Mouse (Mus musculus): ENCODE measurements around the gene Eln. TPM values are rescaled to one million over a fixed set of nuclear protein-coding genes. Genes with fewer than 3 reads are reported as not detected.

The Eln gene
- polyA plus RNA-seq (2014; fragmentation: Illumina TruSeq; extraction: RNeasy Lipid Tissue Mini Kit (QIAGEN cat#74804); ENCODE audit: insufficient read depth, low read depth, low replicate concordance) = 125 TPM

DNA sequence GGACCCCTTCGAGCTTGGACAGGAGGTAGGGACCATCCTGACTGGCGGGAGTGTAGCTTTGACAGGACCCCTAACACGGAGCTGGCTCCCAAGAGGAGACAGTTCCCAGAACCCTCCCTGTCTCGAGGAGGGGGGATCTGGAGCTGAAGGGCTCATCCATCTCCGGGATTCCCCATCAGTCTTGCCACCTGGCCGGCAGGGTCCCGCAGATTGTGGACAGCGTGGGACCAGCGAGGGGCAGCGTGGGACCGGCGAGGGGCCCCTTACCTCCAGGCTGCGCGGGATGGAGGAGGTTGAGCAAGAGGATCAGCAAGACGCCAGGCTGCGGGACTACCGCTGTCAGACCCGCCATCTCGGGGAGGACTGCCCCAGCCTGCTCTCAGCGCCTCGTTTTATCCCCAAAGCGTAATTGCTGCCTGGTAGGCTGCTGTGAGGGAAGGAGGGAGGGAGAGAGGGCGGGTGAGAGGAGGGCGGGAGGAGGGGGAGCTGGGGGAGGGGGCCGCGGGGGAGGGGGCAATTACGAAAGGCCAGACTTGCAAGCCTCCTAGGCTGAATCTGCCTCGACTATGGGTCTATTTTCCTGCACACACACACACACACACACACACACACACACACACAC is at the start of gene Eln:
Gene Eln, minus strand, starts transcription at position 434 of the 622 bp plus-strand sequence.

DNA sequence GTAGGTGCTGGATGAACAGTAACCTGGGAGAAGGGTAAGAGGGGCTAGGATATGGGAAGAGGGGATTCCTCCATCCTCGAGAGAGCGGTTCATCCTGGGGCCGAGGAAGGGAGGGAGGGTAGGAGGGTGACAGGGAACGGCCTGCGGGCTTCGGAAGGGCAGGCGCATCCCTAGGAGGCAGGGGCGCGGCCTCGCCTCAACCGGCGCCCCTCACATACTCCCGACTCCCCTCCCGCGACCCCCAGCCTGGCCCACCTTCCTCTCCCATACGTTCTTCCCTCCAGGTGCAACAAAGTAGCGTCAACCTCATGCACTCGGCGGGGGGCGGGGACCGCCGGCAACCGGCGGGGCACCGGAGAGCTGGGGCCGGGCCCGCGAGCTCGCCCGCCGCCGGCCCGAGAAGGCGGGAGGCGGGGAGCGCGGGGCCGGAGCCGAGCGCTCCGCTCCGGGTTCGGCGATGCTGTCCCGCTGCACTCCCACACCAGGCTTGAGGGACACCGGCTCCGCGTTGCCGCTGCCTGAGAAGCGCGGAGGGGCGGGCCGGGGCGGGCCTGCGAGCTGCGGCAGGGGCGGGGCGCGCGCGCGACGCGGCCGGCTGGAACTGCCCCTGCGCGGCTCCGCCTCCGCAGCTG is 58.9 kb downstream of the Eln start, which contains the start of gene Limk1:
Gene Limk1, minus strand, starts transcription at position 513 of the 632 bp plus-strand sequence.

Other genes starting within 250 kb of the Eln start
- gene Clip2, start 194.9 kb downstream of the Eln start, polyA plus RNA-seq (2014; fragmentation: Illumina TruSeq; extraction: RNeasy Lipid Tissue Mini Kit (QIAGEN cat#74804); ENCODE audit: insufficient read depth, low read depth, low replicate concordance) = 8.0 TPM
- not detected for gene Syna, start 187.2 kb downstream of the Eln start, polyA plus RNA-seq (2014; fragmentation: Illumina TruSeq; extraction: RNeasy Lipid Tissue Mini Kit (QIAGEN cat#74804); ENCODE audit: insufficient read depth, low read depth, low replicate concordance)
- 60.4 TPM for gene Rfc2, start 166.0 kb downstream of the Eln start, polyA plus RNA-seq (2014; fragmentation: Illumina TruSeq; extraction: RNeasy Lipid Tissue Mini Kit (QIAGEN cat#74804); ENCODE audit: insufficient read depth, low read depth, low replicate concordance)
- gene Lat2, start 132.3 kb downstream of the Eln start, polyA plus RNA-seq (2014; fragmentation: Illumina TruSeq; extraction: RNeasy Lipid Tissue Mini Kit (QIAGEN cat#74804); ENCODE audit: insufficient read depth, low read depth, low replicate concordance) = 18.5 TPM
- gene Eif4h, start 107.8 kb downstream of the Eln start, polyA plus RNA-seq (2014; fragmentation: Illumina TruSeq; extraction: RNeasy Lipid Tissue Mini Kit (QIAGEN cat#74804); ENCODE audit: insufficient read depth, low read depth, low replicate concordance) = 211 TPM
- gene Limk1, start 58.7 kb downstream of the Eln start, polyA plus RNA-seq (2014; fragmentation: Illumina TruSeq; extraction: RNeasy Lipid Tissue Mini Kit (QIAGEN cat#74804); ENCODE audit: insufficient read depth, low read depth, low replicate concordance) = 8.5 TPM
- not detected for gene Tmem270, start 159.4 kb upstream of the Eln start, polyA plus RNA-seq (2014; fragmentation: Illumina TruSeq; extraction: RNeasy Lipid Tissue Mini Kit (QIAGEN cat#74804); ENCODE audit: insufficient read depth, low read depth, low replicate concordance)
- gene Cldn13, start 168.2 kb upstream of the Eln start, polyA plus RNA-seq (2014; fragmentation: Illumina TruSeq; extraction: RNeasy Lipid Tissue Mini Kit (QIAGEN cat#74804); ENCODE audit: insufficient read depth, low read depth, low replicate concordance) = not detected
- 8.2 TPM for gene Mettl27, start 185.0 kb upstream of the Eln start, polyA plus RNA-seq (2014; fragmentation: Illumina TruSeq; extraction: RNeasy Lipid Tissue Mini Kit (QIAGEN cat#74804); ENCODE audit: insufficient read depth, low read depth, low replicate concordance)
- 3.7 TPM for gene Cldn4, start 199.6 kb upstream of the Eln start, polyA plus RNA-seq (2014; fragmentation: Illumina TruSeq; extraction: RNeasy Lipid Tissue Mini Kit (QIAGEN cat#74804); ENCODE audit: insufficient read depth, low read depth, low replicate concordance)
- gene Cldn3, start 238.9 kb upstream of the Eln start, polyA plus RNA-seq (2014; fragmentation: Illumina TruSeq; extraction: RNeasy Lipid Tissue Mini Kit (QIAGEN cat#74804); ENCODE audit: insufficient read depth, low read depth, low replicate concordance) = 129 TPM

Measured in lung, adult 10 weeks (tissue).